Mouse (Mus musculus) hindbrain, postnatal 0 days (tissue): Measurements from ENCODE around the gene Gpr142. TPM values are rescaled to one million over a fixed set of nuclear protein-coding genes. Genes with fewer than 3 reads are reported as not detected.
A peak's percentile ranks its signal among the peaks of the same experiment; 100 is the strongest.

Experiments used
- ATAC-seq: fragments of 200-750 bp; cut with Nextera tagmentation; 2 replicates; pipeline ENCODE4 v1.8.0; 2017; ENCODE audit warnings: mild to moderate bottlenecking, moderate TSS enrichment, moderate library complexity
- DNase-seq: peaks from one replicate; pipeline ENCODE4 v3.0.0-alpha.2; 2015; ENCODE audit warnings: low spot score
- H3K27ac ChIP-seq: fragments of 300-500 bp; sonication (generic); 2 replicates; pipeline ENCODE4 v1.5.1; 2014; ENCODE audit warnings: mild to moderate bottlenecking
- H3K27me3 ChIP-seq: fragments of 300-500 bp; sonication (generic); 2 replicates; pipeline ENCODE4 v1.6.1; 2014; ENCODE audit warnings: low read length, mixed read lengths; ENCODE audit not compliant: insufficient read depth
- H3K36me3 ChIP-seq: fragments of 300-500 bp; sonication (generic); 2 replicates; pipeline ENCODE4 v1.6.1; 2014; ENCODE audit warnings: low read length, mixed read lengths; ENCODE audit not compliant: insufficient read depth
- H3K4me1 ChIP-seq: fragments of 300-500 bp; sonication (generic); 2 replicates; pipeline ENCODE4 v1.6.1; 2014; ENCODE audit warnings: antibody characterized with exemption, low read length, mixed read lengths; ENCODE audit not compliant: insufficient read depth
- H3K4me2 ChIP-seq: fragments of 300-500 bp; sonication (generic); 2 replicates; pipeline ENCODE4 v1.6.1; 2014; ENCODE audit warnings: low read depth, mild to moderate bottlenecking, low read length, moderate library complexity, mixed read lengths
- H3K4me3 ChIP-seq: fragments of 300-500 bp; sonication (generic); 2 replicates; pipeline ENCODE4 v1.5.1; 2014; ENCODE audit warnings: low read length
- H3K9ac ChIP-seq: fragments of 300-500 bp; sonication (generic); replicated peaks from 2 replicates; pipeline ENCODE4 v1.6.1; 2014; ENCODE audit warnings: mild to moderate bottlenecking, low read length, moderate library complexity, mixed read lengths
- H3K9me3 ChIP-seq: fragments of 300-500 bp; sonication (generic); 2 replicates; pipeline ENCODE4 v1.6.1; 2016; ENCODE audit warnings: low read length, mixed read lengths
- CTCF ChIP-seq: IDR thresholded peaks from 2 replicates; pipeline ENCODE4 v1.5.1; 2016; ENCODE audit warnings: antibody characterized with exemption, control low read depth, low read depth
- WGBS: fragments of 180-500 bp; shearing (Covaris S2); extraction: QIAGEN DNeasy Blood & Tissue Kit; methylation state at CpG from one replicate; pipeline ENCODE4 v1.1.7; 2014; 5-methylcytosine and 5-hydroxymethylcytosine counted together
- polyA plus RNA-seq: library from polyadenylated mRNA; unstranded; fragments of >200 nt; fragmentation: Nextera tagmentation; extraction: Ambion mirVana; gene quantifications from 2 replicates; pipeline ENCODE4 v1.2.1, GENCODE M21; 2015
- total RNA-seq: library from RNA; depleted of rRNA; stranded (reverse); fragments of >200 nt; gene quantifications from 2 replicates; pipeline ENCODE4 v1.2.3, GENCODE M21; 2014

Gene Gpr142
- total and polyA plus RNA-seq, 2 experiments from 2014 or later: 0.58 TPM; not detected in 1

GRCm38 (mm10) chr11:114807686-114808427 lies 9.1 kb downstream of the Gpr142 start:
- DNase-seq (no peak), ATAC-seq (no peak)
- H3K9ac ChIP-seq: no peak overlapping the region
- H3K9me3 ChIP-seq: no peaks in the 10 kb centered on the region
- no peak overlapping the region for H3K4me2 ChIP-seq
- no peak for TF ChIP-seq CTCF
- no peak overlapping the region for H3K4me3 ChIP-seq
- no peaks in the 10 kb centered on the region for H3K36me3 ChIP-seq
- H3K27me3 ChIP-seq: no peaks in the 10 kb centered on the region
- WGBS: 28% methylated on average over 14 of the region's 14 CpGs
- no peak overlapping the region for H3K27ac ChIP-seq
- 0 out of 2 replicates have a peak, but pooled peaks cover 2% of the 10 kb centered on the region for H3K4me1 ChIP-seq

DNA sequence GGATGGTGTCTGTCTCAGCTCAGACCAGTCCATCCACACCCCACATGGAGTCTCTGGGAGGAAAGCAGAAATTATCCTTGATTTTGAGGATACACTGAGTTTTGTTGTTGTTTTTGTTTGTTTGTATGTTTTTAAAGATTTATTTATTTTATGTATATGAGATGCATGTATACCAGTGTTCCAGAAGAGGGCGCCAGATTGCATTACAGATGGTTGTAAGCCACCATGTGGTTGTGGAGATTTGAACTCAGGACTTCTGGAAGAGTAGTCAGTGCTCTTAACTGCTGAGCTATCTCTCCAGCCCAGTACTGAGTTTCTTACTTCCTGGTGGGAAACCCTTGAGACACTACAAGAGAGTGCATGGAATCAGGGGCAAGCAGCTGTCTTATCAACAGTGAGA lies 10.6 kb downstream of the Gpr142 start:
- no peak overlapping the region for H3K4me3 ChIP-seq
- 86% methylated on average over 1 of the region's 1 CpGs for WGBS
- H3K27ac ChIP-seq: no peak overlapping the region
- DNase-seq: no peak
- no peak for ATAC-seq
- H3K4me1 ChIP-seq: no peaks in the 10 kb centered on the region
- H3K36me3 ChIP-seq: no peaks in the 10 kb centered on the region
- no peaks in the 10 kb centered on the region for H3K9me3 ChIP-seq
- no peaks in the 10 kb centered on the region for H3K27me3 ChIP-seq
- H3K4me2 ChIP-seq: no peak overlapping the region
- H3K9ac ChIP-seq: no peak overlapping the region
- peak; percentile 43 for TF ChIP-seq CTCF

DNA sequence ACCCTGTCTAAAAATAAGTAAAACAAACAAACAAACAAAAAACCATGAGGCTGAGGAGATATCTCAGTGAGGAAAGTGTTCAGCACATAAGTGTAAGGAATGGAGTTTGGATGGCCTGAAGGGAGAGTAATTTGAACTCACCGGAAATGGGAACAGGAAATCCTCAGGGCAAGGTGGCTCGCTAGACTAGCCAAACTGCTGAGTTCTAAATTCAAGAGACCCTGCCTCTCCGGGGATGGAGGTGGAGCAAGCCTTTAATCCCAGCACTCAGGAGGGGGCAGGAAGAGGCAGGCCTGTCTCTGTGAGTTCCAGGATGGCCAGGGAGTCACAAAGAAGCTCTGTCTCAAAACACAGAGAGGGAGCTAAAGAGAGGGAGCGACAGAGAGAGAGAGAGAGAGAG lies 11.6 kb downstream of the Gpr142 start:
- Histone ChIP-seq H3K9ac (no peak overlapping the region), H3K36me3 (no peaks in the 10 kb centered on the region), H3K4me1 (no peaks in the 10 kb centered on the region), H3K9me3 (no peaks in the 10 kb centered on the region), H3K4me3 (no peak overlapping the region), H3K27me3 (no peaks in the 10 kb centered on the region), H3K4me2 (no peak overlapping the region), H3K27ac (no peak overlapping the region)
- no peak for TF ChIP-seq CTCF
- DNase-seq (no peak), ATAC-seq (no peak)
- whole genome bisulfite sequencing: 37% methylated on average over 4 of the region's 4 CpGs

DNA sequence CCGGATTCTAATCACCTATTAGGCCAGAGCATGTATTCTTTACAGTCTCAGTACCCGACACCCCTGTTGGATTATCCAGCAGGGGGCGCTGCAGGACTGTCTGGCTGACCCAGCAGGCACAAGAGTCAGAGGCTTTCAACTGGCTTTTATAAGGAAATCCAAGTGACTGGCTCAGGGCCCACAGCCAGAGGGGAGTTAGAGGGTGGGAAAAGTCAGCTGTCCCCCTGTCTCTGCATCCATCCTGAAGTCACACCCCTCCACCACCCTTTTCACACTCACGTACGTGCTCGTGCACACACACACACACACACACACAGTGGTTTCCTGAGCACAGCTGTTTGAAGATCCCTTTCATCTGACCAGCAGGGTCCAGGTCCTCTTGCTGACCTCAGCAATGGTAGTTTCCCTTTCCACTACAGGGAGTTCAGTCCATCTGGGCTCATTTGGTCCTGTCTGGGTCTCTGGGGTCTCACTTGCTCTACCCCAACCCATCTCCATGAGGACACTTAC lies 14.1 kb downstream of the Gpr142 start:
- whole genome bisulfite sequencing: 20% methylated on average over 6 of the region's 6 CpGs
- peak; percentile 92 for DNase-seq
- no peaks in the 10 kb centered on the region for H3K9me3 ChIP-seq
- no peak overlapping the region for H3K4me2 ChIP-seq
- H3K4me1 ChIP-seq: no peaks in the 10 kb centered on the region
- peak; percentile 68; the same call in 1 of the 2 replicates for ATAC-seq
- no peaks in the 10 kb centered on the region for H3K36me3 ChIP-seq
- H3K9ac ChIP-seq: no peak overlapping the region
- H3K27ac ChIP-seq: no peak overlapping the region
- no peaks in the 10 kb centered on the region for H3K27me3 ChIP-seq
- no peak overlapping the region for H3K4me3 ChIP-seq
- peak; percentile 94 for TF ChIP-seq CTCF

DNA sequence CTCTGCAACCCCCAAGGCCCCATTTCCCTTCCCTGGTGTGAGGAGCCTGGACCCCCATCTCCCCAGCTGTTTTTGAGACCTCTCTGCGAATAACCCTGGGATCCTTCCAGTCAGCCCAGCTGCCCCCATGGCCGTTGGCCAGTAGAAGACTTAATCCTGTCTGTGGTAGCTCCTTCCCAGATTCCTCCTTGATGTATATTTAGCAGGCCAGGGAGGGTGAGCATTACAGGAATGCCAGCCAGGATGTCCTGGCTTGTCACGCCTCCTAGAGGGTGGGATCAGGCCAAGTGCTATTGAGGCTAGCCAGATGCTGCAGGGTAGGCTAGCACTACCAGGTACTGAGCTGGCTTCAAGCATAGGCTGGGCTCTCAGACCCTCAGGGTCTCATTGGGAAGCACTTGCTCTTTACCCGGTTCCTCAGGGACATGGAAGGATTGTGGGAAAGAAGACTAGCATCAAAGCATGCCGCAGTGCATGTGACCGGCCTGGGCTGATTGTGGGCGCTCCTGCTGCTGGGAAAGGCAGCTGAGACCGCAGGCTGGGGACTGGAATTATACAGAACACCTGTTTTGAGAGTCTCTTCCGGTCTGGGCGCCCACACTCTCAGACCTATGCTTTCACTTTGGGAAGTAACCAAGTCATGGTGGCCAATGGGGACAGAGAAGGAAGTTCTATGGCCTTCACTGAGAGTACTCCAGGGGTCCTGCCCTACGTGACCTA lies 16.3 kb downstream of the Gpr142 start:
- no peaks in the 10 kb centered on the region for H3K4me1 ChIP-seq
- no peak overlapping the region for H3K4me2 ChIP-seq
- H3K4me3 ChIP-seq: no peak overlapping the region
- no peak overlapping the region for H3K27ac ChIP-seq
- no peaks in the 10 kb centered on the region for H3K36me3 ChIP-seq
- H3K27me3 ChIP-seq: no peaks in the 10 kb centered on the region
- TF ChIP-seq CTCF: no peak
- no peaks in the 10 kb centered on the region for H3K9me3 ChIP-seq
- WGBS: 75% methylated on average over 11 of the region's 11 CpGs
- DNase-seq: no peak
- no peak for ATAC-seq
- no peak overlapping the region; the same call in 1 of the 2 replicates for H3K9ac ChIP-seq

DNA sequence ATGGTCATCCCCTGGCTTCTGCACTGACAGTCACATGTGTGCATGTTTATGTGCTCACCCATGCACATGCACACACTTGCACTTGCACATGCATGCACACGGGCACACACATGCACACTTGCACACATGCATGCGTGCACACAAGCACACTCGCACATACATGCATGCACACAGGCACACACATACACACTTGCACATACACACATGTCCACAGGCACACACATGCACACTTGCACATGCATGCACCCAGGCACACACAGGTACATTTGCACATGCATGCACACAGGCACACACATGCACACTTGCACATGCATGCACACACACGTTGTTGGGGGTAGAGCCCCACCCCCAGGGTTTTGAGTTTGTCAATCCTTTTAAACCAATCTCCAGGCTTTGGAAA lies 18.2 kb downstream of the Gpr142 start:
- ATAC-seq: no peak
- H3K4me2 ChIP-seq: no peak overlapping the region
- H3K27ac ChIP-seq: no peak overlapping the region
- no peak for TF ChIP-seq CTCF
- WGBS: 91% methylated on average over 4 of the region's 4 CpGs
- no peaks in the 10 kb centered on the region for H3K4me1 ChIP-seq
- no peaks in the 10 kb centered on the region for H3K9me3 ChIP-seq
- H3K4me3 ChIP-seq: no peak overlapping the region
- no peak overlapping the region for H3K9ac ChIP-seq
- DNase-seq: no peak
- no peaks in the 10 kb centered on the region for H3K27me3 ChIP-seq
- H3K36me3 ChIP-seq: no peaks in the 10 kb centered on the region
